Mouse (Mus musculus) kidney, embryonic 14.5 days (tissue): ENCODE measurements around the gene Capzb. TPM values are rescaled to one million over a fixed set of nuclear protein-coding genes. Genes with fewer than 3 reads are reported as not detected.
A peak's percentile ranks its signal among the peaks of the same experiment; 100 is the strongest.

Experiments used
- ATAC-seq: fragments of 200-750 bp; cut with Nextera tagmentation; 2 replicates; pipeline ENCODE4 v1.8.0; 2017; ENCODE audit warnings: moderate number of reproducible peaks, mild to moderate bottlenecking, moderate TSS enrichment, moderate library complexity; ENCODE audit not compliant: low FRiP score, low TSS enrichment
- H3K27ac ChIP-seq: fragments of 300-500 bp; sonication (generic); 2 replicates; pipeline ENCODE4 v1.5.1; 2014; ENCODE audit warnings: low read depth, mild to moderate bottlenecking, low read length, moderate library complexity, mixed read lengths
- H3K27me3 ChIP-seq: fragments of 300-500 bp; sonication (generic); 2 replicates; pipeline ENCODE4 v1.6.1; 2014; ENCODE audit warnings: mild to moderate bottlenecking, low read length; ENCODE audit not compliant: control insufficient read depth, insufficient read depth
- H3K36me3 ChIP-seq: fragments of 300-500 bp; sonication (generic); 2 replicates; pipeline ENCODE4 v1.6.1; 2014; ENCODE audit warnings: low read length, mixed read lengths; ENCODE audit not compliant: control insufficient read depth, insufficient read depth
- H3K4me1 ChIP-seq: fragments of 300-500 bp; sonication (generic); 2 replicates; pipeline ENCODE4 v1.6.1; 2014; ENCODE audit warnings: low read length, mixed read lengths; ENCODE audit not compliant: control insufficient read depth, insufficient read depth
- H3K4me2 ChIP-seq: fragments of 300-500 bp; sonication (generic); replicated peaks from 2 replicates; pipeline ENCODE4 v1.6.1; 2014; ENCODE audit warnings: low read depth, mild to moderate bottlenecking, low read length
- H3K4me3 ChIP-seq: fragments of 300-500 bp; sonication (generic); 2 replicates; pipeline ENCODE4 v1.5.1; 2014; ENCODE audit warnings: mild to moderate bottlenecking, low read length
- H3K9ac ChIP-seq: fragments of 300-500 bp; sonication (generic); 2 replicates; pipeline ENCODE4 v1.6.1; 2014; ENCODE audit warnings: low read depth, mild to moderate bottlenecking, low read length, moderate library complexity
- H3K9me3 ChIP-seq: fragments of 300-500 bp; sonication (generic); 2 replicates; pipeline ENCODE4 v1.6.1; 2016; ENCODE audit warnings: low read length; ENCODE audit not compliant: control insufficient read depth
- WGBS: fragments of 180-500 bp; shearing (Covaris S2); extraction: QIAGEN DNeasy Blood & Tissue Kit; methylation state at CpG from one replicate; pipeline ENCODE4 v1.1.7; 2014; 5-methylcytosine and 5-hydroxymethylcytosine counted together
- polyA plus RNA-seq: library from polyadenylated mRNA; unstranded; fragments of >200 nt; fragmentation: Nextera tagmentation; extraction: Ambion mirVana; gene quantifications from 2 replicates; pipeline ENCODE4 v1.2.1, GENCODE M21; 2014

Capzb gene
- polyA plus RNA-seq, 1 experiment from 2014 or later, result 256 TPM

GRCm38 (mm10) chr4:139319740-139320139 is 127.0 kb downstream of the Capzb start:
- Histone ChIP-seq H3K4me3 (no peak overlapping the region), H3K4me2 (no peak overlapping the region), H3K27me3 (no peaks in the 10 kb centered on the region), H3K9ac (no peak overlapping the region), H3K36me3 (peaks cover 40% of the 10 kb centered on the region), H3K9me3 (no peaks in the 10 kb centered on the region), H3K4me1 (no peaks in the 10 kb centered on the region), H3K27ac (no peak overlapping the region)
- ATAC-seq, result no peak
- 88% methylated on average over 4 of the region's 4 CpGs for WGBS

- H3K9me3 ChIP-seq, result no peaks in the 10 kb centered on the region
- no peak overlapping the region for H3K27ac ChIP-seq
- no peaks in the 10 kb centered on the region for H3K27me3 ChIP-seq
- H3K9ac ChIP-seq, result peak overlapping the region; percentile 2; the same call in 1 of the 2 replicates
- H3K36me3 ChIP-seq, result no peaks in the 10 kb centered on the region
- H3K4me1 ChIP-seq, result no peaks in the 10 kb centered on the region
- peak; percentile 92 for ATAC-seq
- peak overlapping the region; percentile 3; the same call in 1 of the 2 replicates for H3K4me3 ChIP-seq
- 8% methylated on average over 10 of the region's 10 CpGs for WGBS
- peak overlapping the region; percentile 33; the same call in 1 of the 2 replicates for H3K4me2 ChIP-seq
These were observed 137.9 kb downstream of the Capzb start for GRCm38 (mm10) chr4:139330605-139331004.

GRCm38 (mm10) chr4:139334631-139335295 is 142.1 kb downstream of the Capzb start:
- no peak overlapping the region for H3K4me2 ChIP-seq
- H3K9ac ChIP-seq, result no peak overlapping the region
- no peak for ATAC-seq
- no peak overlapping the region for H3K4me3 ChIP-seq
- no peaks in the 10 kb centered on the region for H3K9me3 ChIP-seq
- no peaks in the 10 kb centered on the region for H3K4me1 ChIP-seq
- no peak overlapping the region for H3K27ac ChIP-seq
- no peaks in the 10 kb centered on the region; the same call in 1 of the 2 replicates for H3K27me3 ChIP-seq
- no peaks in the 10 kb centered on the region for H3K36me3 ChIP-seq
- WGBS, result 71% methylated on average over 7 of the region's 9 CpGs

GRCm38 (mm10) chr4:139335507-139335906 is 142.8 kb downstream of the Capzb start:
- Histone ChIP-seq H3K36me3 (no peaks in the 10 kb centered on the region), H3K4me2 (no peak overlapping the region), H3K9ac (no peak overlapping the region), H3K4me1 (no peaks in the 10 kb centered on the region), H3K4me3 (no peak overlapping the region), H3K9me3 (no peaks in the 10 kb centered on the region), H3K27me3 (no peaks in the 10 kb centered on the region; the same call in 1 of the 2 replicates), H3K27ac (no peak overlapping the region)
- WGBS, result 72% methylated on average over 7 of the region's 7 CpGs
- no peak for ATAC-seq

- H3K9me3 ChIP-seq, result no peaks in the 10 kb centered on the region
- no peaks in the 10 kb centered on the region for H3K36me3 ChIP-seq
- H3K4me1 ChIP-seq, result no peaks in the 10 kb centered on the region
- ATAC-seq, result no peak
- 33% methylated on average over 24 of the region's 24 CpGs for WGBS
- no peak overlapping the region for H3K27ac ChIP-seq
- H3K4me2 ChIP-seq, result peak overlapping the region; percentile 41
- H3K27me3 ChIP-seq, result no peaks in the 10 kb centered on the region; the same call in 1 of the 2 replicates
- no peak overlapping the region; the same call in 1 of the 2 replicates for H3K9ac ChIP-seq
- peak overlapping the region; percentile 21; the same call in 1 of the 2 replicates for H3K4me3 ChIP-seq
These were observed 144.3 kb downstream of the Capzb start for GRCm38 (mm10) chr4:139336822-139337483.

GRCm38 (mm10) chr4:139338145-139338544 is 145.4 kb downstream of the Capzb start:
- Histone ChIP-seq H3K27ac (no peak overlapping the region), H3K4me3 (no peak overlapping the region), H3K27me3 (no peaks in the 10 kb centered on the region; the same call in 1 of the 2 replicates), H3K4me1 (no peaks in the 10 kb centered on the region), H3K9me3 (no peaks in the 10 kb centered on the region), H3K4me2 (no peak overlapping the region), H3K9ac (no peak overlapping the region), H3K36me3 (no peaks in the 10 kb centered on the region)
- WGBS, result 52% methylated on average over 33 of the region's 33 CpGs
- no peak for ATAC-seq

- no peaks in the 10 kb centered on the region; the same call in 1 of the 2 replicates for H3K27me3 ChIP-seq
- no peaks in the 10 kb centered on the region for H3K9me3 ChIP-seq
- ATAC-seq, result no peak
- WGBS, result 73% methylated on average over 4 of the region's 4 CpGs
- H3K4me3 ChIP-seq, result no peak overlapping the region
- no peak overlapping the region for H3K9ac ChIP-seq
- no peaks in the 10 kb centered on the region for H3K4me1 ChIP-seq
- peaks cover 6% of the 10 kb centered on the region for H3K36me3 ChIP-seq
- no peak overlapping the region for H3K27ac ChIP-seq
- H3K4me2 ChIP-seq, result no peak overlapping the region
These were observed 148.1 kb downstream of the Capzb start for GRCm38 (mm10) chr4:139340835-139341234.
